Mouse (Mus musculus): ENCODE measurements around the gene Stat5b.

The Stat5b gene

GRCm38 (mm10) chr11:100769980-100770379 is 80.5 kb downstream of the Stat5b start:
- DNase-seq (ENCODE audit: low spot score in 2 of 2): no peak

GRCm38 (mm10) chr11:100767871-100768270 is 82.7 kb downstream of the Stat5b start:
- no peak for DNase-seq (ENCODE audit: low spot score in 2 of 2)

GRCm38 (mm10) chr11:100766726-100767125 is 83.8 kb downstream of the Stat5b start:
- no peak for DNase-seq (ENCODE audit: low spot score in 2 of 2)

- DNase-seq (ENCODE audit: low spot score in 2 of 2): no peak
Measured at GRCm38 (mm10) chr11:100762831-100763230, 87.7 kb downstream of the Stat5b start, which contains the start of gene Hcrt. Gene Hcrt, minus strand, starts transcription at chr11:100762931.

- DNase-seq (ENCODE audit: low spot score in 2 of 2): peak; percentile 85 to 86
Measured at GRCm38 (mm10) chr11:100761547-100762045, 88.9 kb downstream of the Stat5b start.

GRCm38 (mm10) chr11:100759611-100760233 is 90.8 kb downstream of the Stat5b start, which contains the start of gene Kcnh4:
Gene Kcnh4, minus strand, starts transcription at chr11:100759942.
- DNase-seq (ENCODE audit: low spot score in 2 of 2): peak; percentile 65 to 83

- no peak for DNase-seq (ENCODE audit: low spot score in 2 of 2)
Measured at GRCm38 (mm10) chr11:100758707-100759610, 91.6 kb downstream of the Stat5b start.

- DNase-seq (ENCODE audit: low spot score in 2 of 2): no peak
Measured at GRCm38 (mm10) chr11:100757566-100757965, 93.0 kb downstream of the Stat5b start.

- DNase-seq (ENCODE audit: low spot score in 2 of 2): no peak
Measured at GRCm38 (mm10) chr11:100756476-100756875, 94.0 kb downstream of the Stat5b start.

- DNase-seq (ENCODE audit: low spot score in 2 of 2): peak in 1 of 2 experiments; percentile 42
Measured at GRCm38 (mm10) chr11:100754693-100755057, 95.8 kb downstream of the Stat5b start.

- DNase-seq (ENCODE audit: low spot score in 2 of 2): peak in 1 of 2 experiments; percentile 49
Measured at GRCm38 (mm10) chr11:100754021-100754692, 96.4 kb downstream of the Stat5b start.

- DNase-seq (ENCODE audit: low spot score in 2 of 2): no peak
Measured at GRCm38 (mm10) chr11:100752294-100752693, 98.2 kb downstream of the Stat5b start.

- no peak for DNase-seq (ENCODE audit: low spot score in 2 of 2)
Measured at GRCm38 (mm10) chr11:100750127-100750526, 100.4 kb downstream of the Stat5b start.

- no peak for DNase-seq (ENCODE audit: low spot score in 2 of 2)
Measured at GRCm38 (mm10) chr11:100749469-100749868, 101.1 kb downstream of the Stat5b start.

GRCm38 (mm10) chr11:100748620-100749019 is 101.9 kb downstream of the Stat5b start:
- no peak for DNase-seq (ENCODE audit: low spot score in 2 of 2)

GRCm38 (mm10) chr11:100747114-100747513 is 103.4 kb downstream of the Stat5b start:
- DNase-seq (ENCODE audit: low spot score in 2 of 2): no peak

- no peak for DNase-seq (ENCODE audit: low spot score in 2 of 2)
Measured at GRCm38 (mm10) chr11:100746546-100746945, 104.0 kb downstream of the Stat5b start.

- peak in 1 of 2 experiments; percentile 45 for DNase-seq (ENCODE audit: low spot score in 2 of 2)
Measured at GRCm38 (mm10) chr11:100745085-100745484, 105.4 kb downstream of the Stat5b start.

- DNase-seq (ENCODE audit: low spot score in 2 of 2): no peak
Measured at GRCm38 (mm10) chr11:100741348-100741747, 109.2 kb downstream of the Stat5b start.

GRCm38 (mm10) chr11:100738749-100739148 is 111.8 kb downstream of the Stat5b start:
- no peak for DNase-seq (ENCODE audit: low spot score in 2 of 2)

GRCm38 (mm10) chr11:100738066-100738604 is 112.4 kb downstream of the Stat5b start, which contains the start of gene Rab5c:
Gene Rab5c, minus strand, starts transcription at chr11:100738215.
- DNase-seq (ENCODE audit: low spot score in 2 of 2): peak; percentile 94 to 97

Measured in frontal cortex, postnatal 25 days (tissue).